ENCODE assay signal across 8 mouse cellular contexts in genomic region chr9:94534226-94534625, GRCm38 (mm10). TPM values are rescaled to one million over a fixed set of nuclear protein-coding genes. Genes with fewer than 3 reads are reported as not detected.
DNase-seq lines count a peak whose midpoint lies in the region; ATAC-seq and TF ChIP-seq lines count a peak whose summit lies in the region.

No protein-coding gene starts in this region.

- WGBS in forebrain, embryonic 13.5 days, result 74% methylated on average over 2 of the region's 2 CpGs
- 64% methylated on average over 2 of the region's 2 CpGs for WGBS in limb, embryonic 12.5 days
- 52% methylated on average over 2 of the region's 2 CpGs for WGBS in neural tube, embryonic 14.5 days

- H3K27me3 ChIP-seq in forebrain, embryonic 13.5 days, result no peaks in the 10 kb centered on the region
- H3K27me3 ChIP-seq in limb, embryonic 12.5 days, result no peaks in the 10 kb centered on the region
- no peaks in the 10 kb centered on the region; the same call in 1 of the 2 replicates for H3K27me3 ChIP-seq in neural tube, embryonic 14.5 days (ENCODE audit: control insufficient read depth, insufficient read depth, low read length)

- H3K4me2 ChIP-seq in forebrain, embryonic 13.5 days, result peak overlapping the region; percentile 53
- peak overlapping the region; percentile 38 for H3K4me2 ChIP-seq in limb, embryonic 12.5 days
- H3K4me2 ChIP-seq in neural tube, embryonic 14.5 days (ENCODE audit: low read depth, low read length), result peak overlapping the region; percentile 44

- H3K36me3 ChIP-seq in forebrain, embryonic 13.5 days (ENCODE audit: poor library complexity, severe bottlenecking), result no peaks in the 10 kb centered on the region
- no peaks in the 10 kb centered on the region for H3K36me3 ChIP-seq in limb, embryonic 12.5 days
- no peaks in the 10 kb centered on the region for H3K36me3 ChIP-seq in neural tube, embryonic 14.5 days (ENCODE audit: control insufficient read depth, insufficient read depth, low read length)

- peaks cover 42% of the 10 kb centered on the region for H3K4me1 ChIP-seq in forebrain, embryonic 13.5 days
- H3K4me1 ChIP-seq in limb, embryonic 12.5 days (replicated peaks), result peaks cover 20% of the 10 kb centered on the region
- peaks cover 9% of the 10 kb centered on the region for H3K4me1 ChIP-seq in neural tube, embryonic 14.5 days (ENCODE audit: control insufficient read depth, insufficient read depth, low read length)

- H3K4me3 ChIP-seq in left cerebral cortex, adult 2 months, result peak overlapping the region; percentile 74; the same call in 1 of the 2 replicates
- H3K4me3 ChIP-seq in forebrain, embryonic 13.5 days, result peak overlapping the region; percentile 26
- H3K4me3 ChIP-seq in limb, embryonic 12.5 days (replicated peaks), result peak overlapping the region; percentile 20
- peak overlapping the region; percentile 23 for H3K4me3 ChIP-seq in neural tube, embryonic 14.5 days (ENCODE audit: low read depth, low read length)

- no peak for TF ChIP-seq CTCF in left cerebral cortex, adult 2 months (IDR thresholded peaks at IDR 0.05)

- H3K27ac ChIP-seq in left cerebral cortex, adult 2 months, result peak overlapping the region; percentile 36; the same call in 1 of the 2 replicates
- H3K27ac ChIP-seq in forebrain, embryonic 13.5 days, result no peak overlapping the region
- H3K27ac ChIP-seq in limb, embryonic 12.5 days, result no peak overlapping the region
- no peak overlapping the region for H3K27ac ChIP-seq in neural tube, embryonic 14.5 days (ENCODE audit: low read depth, low read length)

- no peaks in the 10 kb centered on the region for H3K9me3 ChIP-seq in forebrain, embryonic 13.5 days (replicated peaks)
- H3K9me3 ChIP-seq in limb, embryonic 12.5 days, result no peaks in the 10 kb centered on the region
- H3K9me3 ChIP-seq in neural tube, embryonic 14.5 days (ENCODE audit: control insufficient read depth, low read length), result no peaks in the 10 kb centered on the region

- H3K9ac ChIP-seq in forebrain, embryonic 13.5 days, result peak overlapping the region; percentile 38
- no peak overlapping the region for H3K9ac ChIP-seq in limb, embryonic 12.5 days (replicated peaks)
- peak overlapping the region; percentile 21; the same call in 1 of the 2 replicates for H3K9ac ChIP-seq in neural tube, embryonic 14.5 days (replicated peaks; ENCODE audit: low read depth, low read length)

- DNase-seq in left cerebral cortex, adult 2 months (ENCODE audit: extremely low spot score in 1 of 2, low spot score in 2 of 2), result no peak
- no peak for DNase-seq in left cerebral cortex, adult 9 months (ENCODE audit: low spot score in 2 of 2)
- DNase-seq in gastrocnemius, postnatal 10 days, result no peak
- no peak for DNase-seq in layer of hippocampus, adult 9-10 months (ENCODE audit: low spot score)
- DNase-seq in left cerebral cortex, postnatal 4 days, result no peak

- ATAC-seq in forebrain, embryonic 13.5 days, result no peak
- ATAC-seq in limb, embryonic 12.5 days (ENCODE audit: insufficient number of reproducible peaks, insufficient read depth, low FRiP score, low TSS enrichment, low read depth), result no peak
- no peak for ATAC-seq in neural tube, embryonic 14.5 days (ENCODE audit: low read depth)

- intact Hi-C loops in left cerebral cortex, adult 2 months (cut with DNase I), result loop anchor here (10.0 kb wide), 1 partner anchor 759 kb away; no protein-coding TSS in a partner anchor
- intact Hi-C loops in left cerebral cortex, postnatal 4 days (cut with DNase I), result loop anchor here (10.0 kb wide), 1 partner anchor 1899 kb away; no protein-coding TSS in a partner anchor

RNA-seq across cellular contexts. Expression of gene 1190002N15Rik, which starts 3.7 kb away (rescaled TPM):
- 10 to 100 TPM; 32.8 to 40.1 TPM for total RNA-seq in left cerebral cortex, adult 2 months (2021)
- polyA plus RNA-seq in forebrain, embryonic 13.5 days (2015; fragmentation: Nextera tagmentation; extraction: Ambion mirVana), result 4.3 and 4.4 TPM in 2 replicates
- polyA plus RNA-seq in limb, embryonic 12.5 days (2016; fragmentation: Nextera tagmentation; extraction: Ambion mirVana), result 22.2 and 43.8 TPM in 2 replicates
- 8.8 and 11.1 TPM in 2 replicates for polyA plus RNA-seq in neural tube, embryonic 14.5 days (2014; fragmentation: Nextera tagmentation; extraction: Ambion mirVana)
- total RNA-seq in gastrocnemius, postnatal 10 days (2021), result 10 to 100 TPM; 14.9 to 19.7 TPM
- total RNA-seq in left cerebral cortex, postnatal 4 days (2021), result 10 to 100 TPM; 19.6 to 20.7 TPM

Comparison
In these comparisons a context has a peak if more than half of its experiments do, and no peak if none do; other contexts are left out.
1. H3K4me3 ChIP-seq: peak in every context shown above with its lines; median percentile 74 in left cerebral cortex, adult 2 months; 26 in forebrain, embryonic 13.5 days; 23 in neural tube, embryonic 14.5 days; 20 in limb, embryonic 12.5 days.